Mouse (Mus musculus) MEL (cell line): ENCODE measurements at regions not wholly inside any gene's neighbourhood (a gene's known extent, or its start where the extent isn't known, plus 50 kb on each side); places are given as distances from the start of the nearest gene placed in this dataset.

Experiments
- DNase-seq: peaks from one replicate; pipeline ENCODE4 v3.0.0; 2011; ENCODE audit warnings: low read depth, low spot score
- H3K27ac ChIP-seq: 2 replicates; pipeline ENCODE4 v1.5.1; 2012; ENCODE audit warnings: low read depth, mild to moderate bottlenecking, control low read depth, low read length, moderate library complexity; ENCODE audit not compliant: control insufficient read depth
- H3K27me3 ChIP-seq, 2 experiments: fragments of 150-350 bp in 1 of 2; sonication (generic) in 1 of 2; 2 replicates each; pipeline ENCODE4 v1.6.1; 2012; ENCODE audit warnings: low read length in 2 of 2, mild to moderate bottlenecking in 2 of 2, improper control_type of control experiment in 1 of 2, moderate library complexity in 1 of 2; ENCODE audit not compliant: insufficient read depth in 2 of 2, control insufficient read depth in 1 of 2
- H3K36me3 ChIP-seq, 2 experiments: 2 replicates each; pipeline ENCODE4 v1.6.1; 2012 to 2014; ENCODE audit warnings: low read length in 2 of 2, improper control_type of control experiment in 1 of 2, inconsistent platforms in 1 of 2, mild to moderate bottlenecking in 1 of 2; ENCODE audit not compliant: insufficient read depth in 2 of 2, control insufficient read depth in 1 of 2
- H3K4me1 ChIP-seq, 2 experiments: fragments of 150-350 bp in 1 of 2; sonication (generic) in 1 of 2; 2 replicates each; pipeline ENCODE4 v1.6.1; 2012; ENCODE audit warnings: low read length in 2 of 2, improper control_type of control experiment in 1 of 2, mild to moderate bottlenecking in 1 of 2; ENCODE audit not compliant: insufficient read depth in 2 of 2, control insufficient read depth in 1 of 2
- H3K4me3 ChIP-seq, 2 experiments: fragments of 150-350 bp in 1 of 2; sonication (generic) in 1 of 2; 2 replicates each; pipeline ENCODE4 v1.5.1; 2012; ENCODE audit warnings: low read depth in 2 of 2, low read length in 2 of 2, mild to moderate bottlenecking in 2 of 2, moderate library complexity in 2 of 2, control low read depth in 1 of 2, improper control_type of control experiment in 1 of 2; ENCODE audit not compliant: control insufficient read depth in 1 of 2, insufficient read depth in 1 of 2
- H3K79me2 ChIP-seq: 2 replicates; pipeline ENCODE4 v1.6.1; 2012; ENCODE audit warnings: mild to moderate bottlenecking, low read length, moderate library complexity; ENCODE audit not compliant: control insufficient read depth, poor library complexity, insufficient read depth
- H3K9ac ChIP-seq: 2 replicates; pipeline ENCODE4 v1.6.1; 2012; ENCODE audit warnings: low read depth, mild to moderate bottlenecking, control low read depth, low read length, moderate library complexity; ENCODE audit not compliant: control insufficient read depth, poor library complexity, severe bottlenecking
- H3K9me3 ChIP-seq: fragments of 150-350 bp; sonication (generic); replicated peaks from 2 replicates; pipeline ENCODE4 v1.6.1; 2012; ENCODE audit warnings: mild to moderate bottlenecking, low read length, improper control_type of control experiment, moderate library complexity; ENCODE audit not compliant: insufficient read depth
- CHD1 ChIP-seq: IDR thresholded peaks from 2 replicates; pipeline ENCODE4 v1.6.1; 2012; ENCODE audit warnings: low read depth, mild to moderate bottlenecking, inconsistent platforms, low read length, improper control_type of control experiment
- CHD2 ChIP-seq: IDR thresholded peaks from 2 replicates; pipeline ENCODE4 v1.6.1; 2011; ENCODE audit warnings: low read length, improper control_type of control experiment
- CTCF ChIP-seq, 3 experiments: IDR thresholded peaks in 2 of 3; conservative IDR thresholded peaks in 1 of 3; 2 replicates each; pipeline ENCODE4 v1.5.1; 2011 to 2012; ENCODE audit warnings: low read length in 3 of 3, low read depth in 2 of 3, mild to moderate bottlenecking in 2 of 3, improper control_type of control experiment in 1 of 3, inconsistent platforms in 1 of 3, mixed read lengths in 1 of 3, moderate library complexity in 1 of 3; ENCODE audit not compliant: control insufficient read depth in 1 of 3, insufficient read depth in 1 of 3, poor library complexity in 1 of 3, severe bottlenecking in 1 of 3
- E2F4 ChIP-seq: IDR thresholded peaks from 2 replicates; pipeline ENCODE4 v1.6.1; 2011; ENCODE audit warnings: low read depth, low read length, improper control_type of control experiment, borderline replicate concordance
- ELF1 ChIP-seq: IDR thresholded peaks from 2 replicates; pipeline ENCODE4 v1.6.1; 2014; ENCODE audit warnings: low read depth, mild to moderate bottlenecking, inconsistent platforms, low read length, improper control_type of control experiment, moderate library complexity
- EP300 ChIP-seq, 2 experiments: IDR thresholded peaks; 2 replicates each; pipeline ENCODE4 v1.6.1; 2011; ENCODE audit warnings: improper control_type of control experiment in 2 of 2, low read length in 2 of 2, low read depth in 1 of 2, mild to moderate bottlenecking in 1 of 2
- ETS1 ChIP-seq: IDR thresholded peaks from 2 replicates; pipeline ENCODE4 v1.6.1; 2012; ENCODE audit warnings: low read depth, mild to moderate bottlenecking, inconsistent platforms, low read length, improper control_type of control experiment, moderate library complexity
- GABPA ChIP-seq: IDR thresholded peaks from 2 replicates; pipeline ENCODE4 v1.6.1; 2012; ENCODE audit warnings: low read depth, mild to moderate bottlenecking, inconsistent platforms, low read length, improper control_type of control experiment, moderate library complexity
- GATA1 ChIP-seq: IDR thresholded peaks from 2 replicates; pipeline ENCODE4 v1.6.1; 2011; ENCODE audit warnings: low read depth, low read length, improper control_type of control experiment
- HCFC1 ChIP-seq: IDR thresholded peaks from 2 replicates; pipeline ENCODE4 v1.6.1; 2012; ENCODE audit warnings: low read depth, mild to moderate bottlenecking, inconsistent platforms, low read length, improper control_type of control experiment, moderate library complexity
- JUND ChIP-seq: IDR thresholded peaks from 2 replicates; pipeline ENCODE4 v1.6.1; 2011; ENCODE audit warnings: low read depth, mild to moderate bottlenecking, improper control_type of control experiment, low read length
- KAT2A ChIP-seq: conservative IDR thresholded peaks from 2 replicates; pipeline ENCODE4 v1.6.1; 2012; ENCODE audit warnings: low read depth, low read length, improper control_type of control experiment, inconsistent platforms
- MAFK ChIP-seq: IDR thresholded peaks from 2 replicates; pipeline ENCODE4 v1.6.1; 2011; ENCODE audit warnings: low read depth, mild to moderate bottlenecking, low read length, improper control_type of control experiment, borderline replicate concordance
- MAX ChIP-seq: IDR thresholded peaks from 2 replicates; pipeline ENCODE4 v1.6.1; 2011; ENCODE audit warnings: low read length, improper control_type of control experiment
- MAZ ChIP-seq: IDR thresholded peaks from 2 replicates; pipeline ENCODE4 v1.6.1; 2012; ENCODE audit warnings: low read depth, mild to moderate bottlenecking, inconsistent platforms, low read length, improper control_type of control experiment
- MEF2A ChIP-seq: IDR thresholded peaks from 2 replicates; pipeline ENCODE4 v1.6.1; 2014; ENCODE audit warnings: low read depth, mild to moderate bottlenecking, inconsistent platforms, low read length, improper control_type of control experiment; ENCODE audit not compliant: poor library complexity, insufficient replicate concordance, severe bottlenecking; ENCODE audit errors: extremely low read depth
- MXI1 ChIP-seq: IDR thresholded peaks from 2 replicates; pipeline ENCODE4 v1.6.1; 2011; ENCODE audit warnings: mild to moderate bottlenecking, low read depth, low read length, improper control_type of control experiment
- MYB ChIP-seq: IDR thresholded peaks from 2 replicates; pipeline ENCODE4 v1.6.1; 2011; ENCODE audit warnings: mild to moderate bottlenecking, low read depth, low read length, improper control_type of control experiment
- MYC ChIP-seq: IDR thresholded peaks from 2 replicates; pipeline ENCODE4 v1.6.1; 2011; ENCODE audit warnings: low read depth, mild to moderate bottlenecking, low read length, improper control_type of control experiment, moderate library complexity
- NRF1 ChIP-seq: IDR thresholded peaks from 2 replicates; pipeline ENCODE4 v1.6.1; 2014; ENCODE audit warnings: low read depth, mild to moderate bottlenecking, inconsistent platforms, low read length, improper control_type of control experiment, moderate library complexity; ENCODE audit not compliant: poor library complexity, insufficient read depth, severe bottlenecking
- POLR2A ChIP-seq, 2 experiments: IDR thresholded peaks; 2 replicates each; pipeline ENCODE4 v1.6.1; 2011 to 2012; ENCODE audit warnings: low read length in 2 of 2, mild to moderate bottlenecking in 2 of 2, control low read depth in 1 of 2, improper control_type of control experiment in 1 of 2, low read depth in 1 of 2, moderate library complexity in 1 of 2; ENCODE audit not compliant: control insufficient read depth in 1 of 2, insufficient read depth in 1 of 2, poor library complexity in 1 of 2
- POLR2AphosphoS2 ChIP-seq: IDR thresholded peaks from 2 replicates; pipeline ENCODE4 v1.6.1; 2011; ENCODE audit warnings: low read length, improper control_type of control experiment
- POLR2AphosphoS5 ChIP-seq: IDR thresholded peaks from 2 replicates; pipeline ENCODE4 v1.6.1; 2012; ENCODE audit warnings: low read depth, borderline replicate concordance, mild to moderate bottlenecking, inconsistent platforms, low read length, moderate library complexity, mixed read lengths
- RAD21 ChIP-seq: IDR thresholded peaks from 2 replicates; pipeline ENCODE4 v1.6.1; 2011; ENCODE audit warnings: mild to moderate bottlenecking, low read depth, low read length, improper control_type of control experiment
- RCOR1 ChIP-seq: IDR thresholded peaks from 2 replicates; pipeline ENCODE4 v1.6.1; 2012; ENCODE audit warnings: low read depth, mild to moderate bottlenecking, inconsistent platforms, low read length, improper control_type of control experiment
- SIN3A ChIP-seq: IDR thresholded peaks from 2 replicates; pipeline ENCODE4 v1.6.1; 2012; ENCODE audit warnings: low read length, improper control_type of control experiment, inconsistent platforms
- SMC3 ChIP-seq: IDR thresholded peaks from 2 replicates; pipeline ENCODE4 v1.6.1; 2011; ENCODE audit warnings: low read depth, low read length, improper control_type of control experiment
- TAL1 ChIP-seq: IDR thresholded peaks from 2 replicates; pipeline ENCODE4 v1.6.1; 2012; ENCODE audit warnings: mild to moderate bottlenecking, inconsistent platforms, low read length, moderate library complexity, mixed read lengths
- TCF12 ChIP-seq: IDR thresholded peaks from 2 replicates; pipeline ENCODE4 v1.6.1; 2014; ENCODE audit warnings: low read depth, mild to moderate bottlenecking, inconsistent platforms, low read length, improper control_type of control experiment, moderate library complexity
- UBTF ChIP-seq: IDR thresholded peaks from 2 replicates; pipeline ENCODE4 v1.6.1; 2012; ENCODE audit warnings: low read depth, mild to moderate bottlenecking, inconsistent platforms, low read length, improper control_type of control experiment, moderate library complexity, borderline replicate concordance; ENCODE audit not compliant: insufficient read depth
- USF1 ChIP-seq: IDR thresholded peaks from 2 replicates; pipeline ENCODE4 v1.6.1; 2014; ENCODE audit warnings: low read depth, mild to moderate bottlenecking, inconsistent platforms, low read length, improper control_type of control experiment, moderate library complexity
- USF2 ChIP-seq, 2 experiments: IDR thresholded peaks; 2 replicates each; pipeline ENCODE4 v1.6.1; 2011 to 2012; ENCODE audit warnings: improper control_type of control experiment in 2 of 2, low read length in 2 of 2, borderline replicate concordance in 1 of 2, inconsistent platforms in 1 of 2, low read depth in 1 of 2, mild to moderate bottlenecking in 1 of 2; ENCODE audit not compliant: insufficient read depth in 1 of 2
- ZC3H11A ChIP-seq: IDR thresholded peaks from 2 replicates; pipeline ENCODE4 v1.6.1; 2012; ENCODE audit warnings: low read depth, mild to moderate bottlenecking, inconsistent platforms, low read length, improper control_type of control experiment
- ZKSCAN1 ChIP-seq: IDR thresholded peaks from 2 replicates; pipeline ENCODE4 v1.6.1; 2012; ENCODE audit warnings: low read depth, mild to moderate bottlenecking, inconsistent platforms, low read length, improper control_type of control experiment, moderate library complexity
- ZNF384 ChIP-seq: IDR thresholded peaks from 2 replicates; pipeline ENCODE4 v1.6.1; 2012; ENCODE audit warnings: low read depth, mild to moderate bottlenecking, inconsistent platforms, low read length, improper control_type of control experiment

- Histone ChIP-seq H3K9ac (peak overlapping the region; percentile 80), H3K79me2 (no peaks in the 10 kb centered on the region; the same call in 1 of the 2 replicates), H3K9me3 (no peaks in the 10 kb centered on the region), H3K27ac (peak overlapping the region; percentile 100), H3K4me1 (peaks cover 12 to 41% of the 10 kb centered on the region in 2 experiments), H3K36me3 (peaks cover 0 to 31% of the 10 kb centered on the region in 2 experiments; a peak in 2 of 4 replicates), H3K4me3 (peak overlapping the region; percentile 37 to 59), H3K27me3 (no peaks in the 10 kb centered on the region)
- DNase-seq = peak; percentile 98
- no peak; the same call in 1 of the 2 replicates for TF ChIP-seq KAT2A
- peak; percentile 71; the same call in 1 of the 2 replicates for TF ChIP-seq MAZ
- no peak for TF ChIP-seq E2F4
- TF ChIP-seq MYC = 0 out of 2 replicates have a peak, but pooled peaks have one; percentile 80
- no peak for TF ChIP-seq POLR2AphosphoS5
- peak; percentile 90 for TF ChIP-seq GATA1
- TF ChIP-seq TCF12 = peak; percentile 95
- TF ChIP-seq SMC3 = no peak
- TF ChIP-seq RCOR1 = peak; percentile 44; the same call in 1 of the 2 replicates
- no peak for TF ChIP-seq UBTF
- TF ChIP-seq ELF1 = peak; percentile 89
- TF ChIP-seq JUND = peak; percentile 14; the same call in 1 of the 2 replicates
- no peak for TF ChIP-seq NRF1
- no peak for TF ChIP-seq ZKSCAN1
- 0 out of 2 replicates have a peak, but pooled peaks have one; percentile 13 for TF ChIP-seq POLR2AphosphoS2
- TF ChIP-seq CHD2 = no peak
- no peak for TF ChIP-seq GABPA
- TF ChIP-seq MAX = 0 out of 2 replicates have a peak, but pooled peaks have one; percentile 43
- peak; percentile 97 for TF ChIP-seq ETS1
- no peak; the same call in 1 of the 2 replicates for TF ChIP-seq MAFK
- TF ChIP-seq HCFC1 = 0 out of 2 replicates have a peak, but pooled peaks have one; percentile 48
- TF ChIP-seq MXI1 = peak; percentile 29; the same call in 1 of the 2 replicates
- TF ChIP-seq RAD21 = no peak
- peak; percentile 82 for TF ChIP-seq SIN3A
- no peak for TF ChIP-seq MEF2A
- TF ChIP-seq EP300 (IDR thresholded peaks at IDR 0.05; ENCODE audit: low read depth in 1 of 2, low read length in 2 of 2) = peak; percentile 95 to 97
- no peak for TF ChIP-seq ZC3H11A
- TF ChIP-seq TAL1 = peak; percentile 91
- TF ChIP-seq USF2 (IDR thresholded peaks at IDR 0.05; ENCODE audit: borderline replicate concordance in 1 of 2, insufficient read depth in 1 of 2, low read depth in 1 of 2, low read length in 2 of 2) = no peak
- TF ChIP-seq CTCF (IDR thresholded peaks at IDR 0.05 in 2 of 3, conservative IDR thresholded peaks at IDR 0.05 in 1 of 3; ENCODE audit: control insufficient read depth in 1 of 3, insufficient read depth in 1 of 3, low read depth in 2 of 3, low read length in 3 of 3, poor library complexity in 1 of 3, severe bottlenecking in 1 of 3) = no peak
- no peak for TF ChIP-seq ZNF384
- peak; percentile 43; the same call in 1 of the 2 replicates for TF ChIP-seq USF1
- TF ChIP-seq MYB = peak; percentile 98
- peak in 1 of 2 experiments; percentile 42; a peak in 2 of 4 replicates for TF ChIP-seq POLR2A (IDR thresholded peaks at IDR 0.05; ENCODE audit: control insufficient read depth in 1 of 2, insufficient read depth in 1 of 2, low read depth in 1 of 2, low read length in 2 of 2, poor library complexity in 1 of 2)
- TF ChIP-seq CHD1 = no peak
These were observed 356.8 kb downstream of the Agtpbp1 start for GRCm38 (mm10) chr13:59228059-59228830.
